8 mouse cellular contexts compared by ENCODE assay signal in genomic region chr8:111875758-111876157, GRCm38 (mm10). TPM values are rescaled to one million over a fixed set of nuclear protein-coding genes. Genes with fewer than 3 reads are reported as not detected.
DNase-seq lines count a peak whose midpoint lies in the region; ATAC-seq and TF ChIP-seq lines count a peak whose summit lies in the region.

No protein-coding gene starts in this region.

- no peak for TF ChIP-seq CTCF in lung, adult 2 months (IDR thresholded peaks at IDR 0.05; ENCODE audit: insufficient read depth, low read length)

- TF ChIP-seq POLR2A in lung, adult 2 months (IDR thresholded peaks at IDR 0.05; ENCODE audit: borderline replicate concordance, extremely low read depth, low read depth, low read length): no peak

- no peaks in the 10 kb centered on the region for H3K36me3 ChIP-seq in embryonic facial prominence, embryonic 11.5 days (replicated peaks; ENCODE audit: control insufficient read depth, insufficient read depth, low read depth, low read length)
- no peaks in the 10 kb centered on the region for H3K36me3 ChIP-seq in hindbrain, embryonic 16.5 days (ENCODE audit: control insufficient read depth, insufficient read depth, low read length)

- no peaks in the 10 kb centered on the region for H3K9me3 ChIP-seq in embryonic facial prominence, embryonic 11.5 days (replicated peaks; ENCODE audit: control insufficient read depth, low read length)
- no peaks in the 10 kb centered on the region for H3K9me3 ChIP-seq in hindbrain, embryonic 16.5 days (ENCODE audit: control insufficient read depth, low read length)

- no peak for ATAC-seq in embryonic facial prominence, embryonic 11.5 days (replicated peaks; ENCODE audit: insufficient number of reproducible peaks, low FRiP score, low TSS enrichment, low read depth)
- ATAC-seq in hindbrain, embryonic 16.5 days: no peak

- H3K27me3 ChIP-seq in embryonic facial prominence, embryonic 11.5 days (ENCODE audit: control insufficient read depth, insufficient read depth, low read length): no peaks in the 10 kb centered on the region
- H3K27me3 ChIP-seq in hindbrain, embryonic 16.5 days (replicated peaks; ENCODE audit: control insufficient read depth, insufficient read depth, low read length): no peaks in the 10 kb centered on the region

- peak overlapping the region; percentile 76 for H3K4me2 ChIP-seq in embryonic facial prominence, embryonic 11.5 days (ENCODE audit: low read depth, low read length)
- H3K4me2 ChIP-seq in hindbrain, embryonic 16.5 days (ENCODE audit: low read length): peak overlapping the region; percentile 67

- H3K4me1 ChIP-seq in lung, adult 2 months (ENCODE audit: control insufficient read depth, insufficient read depth, low read length): peaks cover 3% of the 10 kb centered on the region; the same call in 1 of the 2 replicates
- H3K4me1 ChIP-seq in embryonic facial prominence, embryonic 11.5 days (ENCODE audit: control insufficient read depth, insufficient read depth, low read length): no peaks in the 10 kb centered on the region; the same call in 1 of the 2 replicates
- H3K4me1 ChIP-seq in hindbrain, embryonic 16.5 days (ENCODE audit: control insufficient read depth, insufficient read depth, low read depth, low read length): peaks cover 4% of the 10 kb centered on the region; the same call in 1 of the 2 replicates

- WGBS in lung, adult 2 months: 18% methylated on average over 9 of the region's 9 CpGs
- 25% methylated on average over 9 of the region's 9 CpGs for WGBS in embryonic facial prominence, embryonic 11.5 days
- 28% methylated on average over 9 of the region's 9 CpGs for WGBS in hindbrain, embryonic 16.5 days

- peak overlapping the region; percentile 79 for H3K4me3 ChIP-seq in lung, adult 2 months (replicated peaks; ENCODE audit: extremely low read depth, low read depth, low read length)
- H3K4me3 ChIP-seq in embryonic facial prominence, embryonic 11.5 days (ENCODE audit: low read depth, low read length): peak overlapping the region; percentile 74
- peak overlapping the region; percentile 79 for H3K4me3 ChIP-seq in hindbrain, embryonic 16.5 days (ENCODE audit: low read length)

- H3K9ac ChIP-seq in embryonic facial prominence, embryonic 11.5 days (replicated peaks; ENCODE audit: low read length): peak overlapping the region; percentile 75
- peak overlapping the region; percentile 78 for H3K9ac ChIP-seq in hindbrain, embryonic 16.5 days (ENCODE audit: low read depth, low read length)

- H3K27ac ChIP-seq in embryonic facial prominence, embryonic 11.5 days (replicated peaks; ENCODE audit: low read depth, low read length): no peak overlapping the region
- no peak overlapping the region for H3K27ac ChIP-seq in hindbrain, embryonic 16.5 days (ENCODE audit: low read depth, low read length)

- peak; percentile 38 for DNase-seq in lung, adult 2 months
- no peak for DNase-seq in lung, postnatal 36 days
- no peak for DNase-seq in embryonic facial prominence, embryonic 11.5 days (ENCODE audit: low spot score)
- DNase-seq in lung, postnatal 25 days (ENCODE audit: low spot score): peak; percentile 18
- DNase-seq in thymus, postnatal 14 days: peak; percentile 32
- no peak for DNase-seq in gastrocnemius, postnatal 10 days
- no peak for DNase-seq in ovary, adult 18-20 months (ENCODE audit: low spot score)

RNA-seq across cellular contexts. Expression of gene Tmem170, which starts 0.8 kb away (rescaled TPM):
- polyA plus RNA-seq in lung, adult 2 months (2012; rRNA removed): 4.0 and 5.0 TPM in 2 replicates
- 7.7 and 8.2 TPM in 2 replicates for polyA plus RNA-seq in embryonic facial prominence, embryonic 11.5 days (2014; fragmentation: Nextera tagmentation; extraction: Ambion mirVana)
- polyA plus RNA-seq in hindbrain, embryonic 16.5 days (2015; fragmentation: Nextera tagmentation; extraction: Ambion mirVana): 3.6 and 4.2 TPM in 2 replicates
- total RNA-seq in gastrocnemius, postnatal 10 days (2021): 1 to 10 TPM; 1.8 to 2.3 TPM

RNA-seq across cellular contexts. Expression of gene Cfdp1, which starts 21.7 kb away (rescaled TPM):
- polyA plus RNA-seq in lung, adult 2 months (2012; rRNA removed): 3.6 and 7.9 TPM in 2 replicates
- polyA plus RNA-seq in embryonic facial prominence, embryonic 11.5 days (2014; fragmentation: Nextera tagmentation; extraction: Ambion mirVana): 262 and 278 TPM in 2 replicates
- polyA plus RNA-seq in hindbrain, embryonic 16.5 days (2015; fragmentation: Nextera tagmentation; extraction: Ambion mirVana): 202 and 210 TPM in 2 replicates
- total RNA-seq in gastrocnemius, postnatal 10 days (2021): 10 to 100 TPM; 33.3 to 43.3 TPM

RNA-seq across cellular contexts. Expression of gene Chst5, which starts 34.5 kb away (rescaled TPM):
- 7.1 and 7.6 TPM in 2 replicates for polyA plus RNA-seq in lung, adult 2 months (2012; rRNA removed)
- 1.1 and 2.2 TPM in 2 replicates for polyA plus RNA-seq in embryonic facial prominence, embryonic 11.5 days (2014; fragmentation: Nextera tagmentation; extraction: Ambion mirVana)
- 4.4 and 4.9 TPM in 2 replicates for polyA plus RNA-seq in hindbrain, embryonic 16.5 days (2015; fragmentation: Nextera tagmentation; extraction: Ambion mirVana)
- total RNA-seq in gastrocnemius, postnatal 10 days (2021): 1 to 10 TPM; 2.8 to 3.3 TPM

RNA-seq across cellular contexts. Expression of gene Tmem231, which starts 57.9 kb away (rescaled TPM):
- polyA plus RNA-seq in lung, adult 2 months (2012; rRNA removed): 8.0 and 8.2 TPM in 2 replicates
- 18.6 and 20.0 TPM in 2 replicates for polyA plus RNA-seq in embryonic facial prominence, embryonic 11.5 days (2014; fragmentation: Nextera tagmentation; extraction: Ambion mirVana)
- 19.5 and 21.3 TPM in 2 replicates for polyA plus RNA-seq in hindbrain, embryonic 16.5 days (2015; fragmentation: Nextera tagmentation; extraction: Ambion mirVana)
- total RNA-seq in gastrocnemius, postnatal 10 days (2021): 1 to 10 TPM; 1.6 to 1.9 TPM

Comparison
In these comparisons a context has a peak if more than half of its experiments do, and no peak if none do; other contexts are left out.
1. DNase-seq: peak in lung, adult 2 months (single experiment), lung, postnatal 25 days (single experiment) and thymus, postnatal 14 days (single experiment); none in lung, postnatal 36 days (single experiment), embryonic facial prominence, embryonic 11.5 days (single experiment), gastrocnemius, postnatal 10 days (single experiment) and ovary, adult 18-20 months (single experiment).
2. RNA of gene Cfdp1, which starts 21.7 kb away (polyA plus RNA-seq): 262 to 278 TPM in embryonic facial prominence, embryonic 11.5 days and 202 to 210 TPM in hindbrain, embryonic 16.5 days; 3.6 to 7.9 TPM in lung, adult 2 months; every median in the first group is over 10 times any median in the second.
3. Peak in every context shown above with its lines, with median percentiles within 50 percentile points of each other: H3K4me3 ChIP-seq.